Mouse (Mus musculus) liver, adult 2 months (tissue): ENCODE measurements at regions not wholly inside any gene's neighbourhood (a gene's known extent, or its start where the extent isn't known, plus 50 kb on each side); places are given as distances from the start of the nearest gene placed in this dataset.

Experiments
- DNase-seq: peaks from one replicate; pipeline ENCODE4 v3.0.0-alpha.2; 2011; ENCODE audit warnings: low read depth, low spot score; ENCODE audit errors: extremely low read depth
- H3K27ac ChIP-seq: fragments of 200-500 bp; replicated peaks from 2 replicates; pipeline ENCODE4 v1.5.1; 2012; ENCODE audit warnings: low read depth, mild to moderate bottlenecking, control low read depth, inconsistent platforms, low read length; ENCODE audit not compliant: insufficient read depth
- H3K27me3 ChIP-seq: fragments of 200-500 bp; 2 replicates; pipeline ENCODE4 v1.6.1; 2012; ENCODE audit warnings: mild to moderate bottlenecking, moderate library complexity, low read length, inconsistent platforms; ENCODE audit not compliant: control insufficient read depth, insufficient read depth
- H3K36me3 ChIP-seq: fragments of 200-500 bp; 2 replicates; pipeline ENCODE4 v1.6.1; 2012; ENCODE audit warnings: low read length, inconsistent platforms; ENCODE audit not compliant: control insufficient read depth, insufficient read depth
- H3K4me1 ChIP-seq: fragments of 200-500 bp; 2 replicates; pipeline ENCODE4 v1.6.1; 2011; ENCODE audit warnings: low read length; ENCODE audit not compliant: control insufficient read depth, insufficient read depth
- H3K4me3 ChIP-seq: fragments of 200-500 bp; 2 replicates; pipeline ENCODE4 v1.5.1; 2011; ENCODE audit warnings: low read depth, mild to moderate bottlenecking, control low read depth, low read length, moderate library complexity; ENCODE audit not compliant: insufficient read depth
- H3K79me2 ChIP-seq: fragments of 200-500 bp; 2 replicates; pipeline ENCODE4 v1.6.1; 2012; ENCODE audit warnings: inconsistent platforms, mild to moderate bottlenecking, low read length, moderate library complexity; ENCODE audit not compliant: control insufficient read depth, insufficient read depth
- H3K9ac ChIP-seq: fragments of 200-500 bp; 2 replicates; pipeline ENCODE4 v1.6.1; 2012; ENCODE audit warnings: low read depth, mild to moderate bottlenecking, control low read depth, inconsistent platforms, low read length
- CTCF ChIP-seq: fragments of 200-500 bp; IDR thresholded peaks from 2 replicates; pipeline ENCODE4 v1.5.1; 2011; ENCODE audit warnings: low read depth, low read length, control low read depth
- POLR2A ChIP-seq: fragments of 200-500 bp; IDR thresholded peaks from 2 replicates; pipeline ENCODE4 v1.6.1; 2011; ENCODE audit warnings: low read length, control low read depth; ENCODE audit not compliant: insufficient read depth; ENCODE audit errors: extremely low read depth
- WGBS: fragments of 180-500 bp; shearing (Covaris S2); methylation state at CpG from one replicate; pipeline ENCODE4 v1.1.7; 2018; 5-methylcytosine and 5-hydroxymethylcytosine counted together

- no peak for DNase-seq
- TF ChIP-seq POLR2A (no peak), CTCF (no peak)
- no peaks in the 10 kb centered on the region for H3K36me3 ChIP-seq
Measured at GRCm38 (mm10) chr5:119964751-119965150, 132.3 kb downstream of the Tbx5 start.

GRCm38 (mm10) chr5:119971286-119971685, 138.8 kb downstream of the Tbx5 start:
- Histone ChIP-seq H3K4me3 (no peak overlapping the region), H3K4me1 (no peaks in the 10 kb centered on the region), H3K36me3 (no peaks in the 10 kb centered on the region), H3K27ac (no peak overlapping the region), H3K27me3 (no peaks in the 10 kb centered on the region; the same call in none of the 2 replicates), H3K79me2 (no peaks in the 10 kb centered on the region), H3K9ac (no peak overlapping the region)
- no peak for DNase-seq
- WGBS: 92% methylated on average over 16 of the region's 16 CpGs
- TF ChIP-seq CTCF: no peak
- no peak for TF ChIP-seq POLR2A

More at GRCm38 (mm10) chr5:119964751-119965150, 132.3 kb downstream of the Tbx5 start:
- Histone ChIP-seq H3K27ac (no peak overlapping the region), H3K9ac (no peak overlapping the region), H3K4me3 (no peak overlapping the region), H3K4me1 (no peaks in the 10 kb centered on the region), H3K79me2 (no peaks in the 10 kb centered on the region), H3K27me3 (no peaks in the 10 kb centered on the region; the same call in none of the 2 replicates)
- 54% methylated on average over 3 of the region's 3 CpGs for WGBS

- H3K27ac ChIP-seq: no peak overlapping the region
- H3K36me3 ChIP-seq: no peaks in the 10 kb centered on the region
- no peak overlapping the region for H3K4me3 ChIP-seq
- 46% methylated on average over 24 of the region's 24 CpGs for whole genome bisulfite sequencing
- no peaks in the 10 kb centered on the region; the same call in 1 of the 2 replicates for H3K27me3 ChIP-seq
- DNase-seq: no peak
- no peak for TF ChIP-seq POLR2A
- H3K79me2 ChIP-seq: no peaks in the 10 kb centered on the region
- no peak overlapping the region for H3K9ac ChIP-seq
- H3K4me1 ChIP-seq: no peaks in the 10 kb centered on the region
Measured at GRCm38 (mm10) chr5:119972802-119973437, 140.5 kb downstream of the Tbx5 start.

- TF ChIP-seq POLR2A (no peak), CTCF (no peak)
- H3K27me3 ChIP-seq: no peaks in the 10 kb centered on the region
- no peak for DNase-seq
- WGBS: 69% methylated on average over 10 of the region's 10 CpGs
- no peaks in the 10 kb centered on the region for H3K4me1 ChIP-seq
- H3K36me3 ChIP-seq: no peaks in the 10 kb centered on the region
- H3K79me2 ChIP-seq: no peaks in the 10 kb centered on the region
- H3K9ac ChIP-seq: no peak overlapping the region
- no peak overlapping the region for H3K27ac ChIP-seq
- no peak overlapping the region for H3K4me3 ChIP-seq
Measured at GRCm38 (mm10) chr5:119978096-119978715, 138.1 kb upstream of the Rbm19 start.

- Histone ChIP-seq H3K4me1 (no peaks in the 10 kb centered on the region), H3K4me3 (no peak overlapping the region), H3K79me2 (no peaks in the 10 kb centered on the region), H3K9ac (no peak overlapping the region), H3K36me3 (no peaks in the 10 kb centered on the region), H3K27ac (no peak overlapping the region), H3K27me3 (no peaks in the 10 kb centered on the region)
- TF ChIP-seq POLR2A (no peak), CTCF (no peak)
- no peak for DNase-seq
- WGBS: 68% methylated on average over 18 of the region's 18 CpGs
Measured at GRCm38 (mm10) chr5:119981111-119981807, 135.0 kb upstream of the Rbm19 start.
